Mouse (Mus musculus) mesoderm, embryonic 11.5 days (tissue): ENCODE results near the gene Olfr1461.

Experiments used
- DNase-seq: peaks from one replicate; pipeline ENCODE4 v3.0.0-alpha.2; 2012; ENCODE audit warnings: low read depth, low spot score

Gene Olfr1461

DNA sequence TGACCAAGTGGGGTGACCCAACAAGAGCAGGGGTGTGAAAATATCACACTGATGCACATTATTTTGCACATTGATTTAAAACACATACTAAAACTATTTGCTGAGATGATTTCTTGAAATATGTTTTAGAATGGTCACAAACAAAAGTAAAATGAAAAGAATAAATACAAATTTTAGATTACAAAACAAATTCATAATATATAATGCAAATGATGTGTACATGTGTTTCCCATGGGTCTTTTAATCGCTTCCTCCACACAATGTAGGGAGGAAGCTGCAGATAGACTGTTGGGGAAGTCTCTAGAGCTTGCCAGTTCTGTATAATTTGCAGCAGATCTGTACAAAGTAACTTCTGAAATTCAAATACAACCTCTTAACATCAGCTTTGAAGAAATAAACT is at the start of gene Olfr1461:
Gene Olfr1461 (plus strand): TSS at position 301 of the 400 bp plus-strand sequence.
- DNase-seq: no peak

DNA sequence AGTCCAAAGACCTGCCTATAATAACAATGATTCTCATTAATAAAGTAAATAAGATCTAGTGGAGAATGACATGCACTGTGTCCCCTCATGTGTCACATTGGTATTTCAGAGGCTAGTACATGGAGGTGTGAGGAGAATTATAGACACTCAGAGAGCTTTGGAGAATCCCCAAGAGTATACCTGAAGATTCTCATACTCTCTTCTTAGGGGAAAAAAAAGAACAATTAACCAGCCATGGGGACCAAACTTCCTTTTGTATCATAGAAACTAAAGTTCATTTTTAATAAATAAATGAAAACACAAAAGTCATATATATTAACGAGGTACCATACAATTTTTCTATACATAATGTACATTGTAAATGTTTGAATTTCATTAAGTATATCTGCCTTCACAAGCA is 13.4 kb upstream of the Olfr1461 start, which contains the start of gene Olfr1459:
Gene Olfr1459 (minus strand): TSS at position 101 of the 400 bp plus-strand sequence.
- DNase-seq: no peak

DNA sequence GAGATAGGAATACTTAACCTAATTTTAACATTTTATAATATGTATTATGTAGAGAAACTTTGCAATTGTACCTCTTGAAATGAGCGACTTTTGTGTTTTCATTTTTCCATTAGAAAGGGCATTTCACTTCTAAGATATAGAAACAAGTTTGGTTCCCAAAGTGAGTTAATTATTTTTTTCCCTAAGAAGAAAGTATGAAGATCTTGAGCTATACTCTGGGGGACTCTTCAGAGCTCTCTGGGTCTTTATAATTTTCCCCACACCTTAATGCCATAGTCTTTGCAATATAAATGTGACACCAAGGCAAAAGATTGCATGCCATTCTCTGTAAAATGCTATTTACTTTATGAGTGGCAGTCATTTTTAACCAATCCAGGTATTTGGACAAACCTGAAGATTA is 22.6 kb downstream of the Olfr1461 start, which contains the start of gene Olfr1462:
Gene Olfr1462 (plus strand): TSS at position 301 of the 400 bp plus-strand sequence.
- no peak for DNase-seq
